Mouse (Mus musculus) cerebellum, postnatal 10 days (tissue): ENCODE measurements around the gene Slc38a9.

Experiments used
- DNase-seq, 2 experiments: peaks; one replicate each; pipeline ENCODE4 v3.0.0; 2021; ENCODE audit warnings: mixed read lengths in 2 of 2

The Slc38a9 gene

DNA sequence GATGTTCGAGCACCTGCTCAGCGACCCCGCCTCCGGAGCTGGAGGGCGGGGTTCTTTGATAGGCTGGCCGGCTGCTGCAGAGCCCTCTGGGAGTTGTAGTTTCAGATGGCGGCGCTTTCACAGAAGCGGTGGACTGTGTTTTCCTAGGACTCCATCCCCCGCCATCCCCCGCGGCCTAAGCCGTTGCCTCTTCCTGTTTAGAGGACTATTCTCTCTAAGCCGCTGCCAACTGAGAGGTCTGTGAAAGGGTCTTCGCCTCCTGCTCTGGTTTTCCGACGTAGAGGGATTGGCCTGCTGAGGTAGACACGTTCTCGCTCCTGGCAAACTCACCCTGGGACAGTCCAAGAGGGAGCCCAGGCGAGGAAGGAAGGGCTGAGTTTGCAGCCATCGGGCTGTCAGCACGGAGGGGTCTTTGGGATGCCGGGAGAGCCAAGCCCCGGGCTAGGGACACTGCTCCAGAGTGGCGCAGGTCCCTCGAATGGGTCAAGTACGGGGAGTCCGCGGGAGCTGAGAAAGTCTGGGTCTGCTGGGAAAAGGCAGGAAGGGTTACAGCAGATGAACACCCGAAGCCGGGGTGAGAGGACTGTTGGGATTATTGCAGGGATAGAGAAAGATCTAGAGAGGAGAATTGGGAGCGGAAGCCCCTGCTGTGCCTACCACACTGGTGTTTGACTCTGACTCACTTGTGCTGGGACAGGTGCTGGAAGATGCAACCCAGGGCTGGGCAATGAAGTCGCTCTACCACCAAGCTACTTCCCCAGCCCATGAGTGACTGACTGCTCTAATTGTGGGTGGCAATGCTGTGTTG is at the start of gene Slc38a9:
TSS of gene Slc38a9 (plus strand) at position 178 of the 808 bp plus-strand sequence.
- peak; percentile 97 to 98 for DNase-seq

DNA sequence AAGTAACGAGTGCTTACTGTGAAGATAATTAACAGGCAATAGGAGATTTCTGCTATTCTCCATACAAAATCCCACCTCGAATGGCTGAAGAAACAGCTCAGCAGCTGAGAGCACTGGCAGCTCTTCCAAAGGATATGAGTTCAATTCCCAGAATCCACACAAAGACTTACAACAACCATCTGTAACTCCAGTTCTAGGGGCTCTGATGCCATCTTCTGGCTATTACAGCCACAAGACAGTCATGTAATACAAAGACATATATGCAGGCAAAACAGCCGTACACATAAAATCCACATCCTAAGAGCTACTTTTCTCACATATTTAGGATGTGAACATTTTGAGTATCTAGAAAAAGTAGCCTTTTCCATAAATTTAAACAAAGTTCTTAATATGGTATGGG is 39.0 kb upstream of the Slc38a9 start:
- peak in 1 of 2 experiments; percentile 2 for DNase-seq

DNA sequence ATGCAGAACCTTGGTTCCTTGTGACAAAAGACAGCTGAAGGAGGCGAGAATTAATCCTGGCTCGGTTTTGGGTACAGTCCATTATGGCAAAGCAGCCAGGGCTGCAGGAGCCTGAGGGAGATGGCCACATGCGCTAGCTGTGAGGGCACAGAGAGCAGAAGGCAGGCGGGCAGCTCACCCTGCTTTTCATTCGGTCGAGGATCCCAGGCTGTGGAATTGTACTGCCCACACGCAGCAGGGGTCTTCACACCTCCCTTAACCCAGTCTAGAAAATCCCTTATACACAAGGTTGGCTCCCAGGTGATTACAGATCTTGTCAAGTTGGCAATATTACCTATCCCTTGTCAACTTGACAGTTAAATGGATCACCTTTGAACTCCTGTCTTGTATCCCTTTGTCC is 36.9 kb upstream of the Slc38a9 start:
- peak; percentile 36 to 67 for DNase-seq

DNA sequence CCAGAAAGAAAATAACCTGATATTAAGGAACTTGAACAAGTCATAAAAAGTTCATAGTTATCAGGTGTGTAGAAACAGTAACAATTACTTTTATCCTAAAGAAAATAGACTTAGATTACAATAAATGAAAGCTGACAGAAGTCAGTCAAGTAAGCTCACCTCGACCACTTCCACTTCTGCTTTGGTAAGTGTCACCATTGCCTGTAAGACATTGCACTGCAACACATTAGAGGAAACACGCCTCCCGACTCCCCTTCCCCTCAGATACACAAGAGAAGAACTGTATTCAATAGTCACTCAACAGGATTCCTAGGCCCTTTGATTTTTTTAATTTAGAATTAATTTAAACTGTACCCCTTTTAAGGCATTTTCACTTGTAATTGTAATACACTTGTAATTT is 35.9 kb upstream of the Slc38a9 start:
- no peak for DNase-seq

DNA sequence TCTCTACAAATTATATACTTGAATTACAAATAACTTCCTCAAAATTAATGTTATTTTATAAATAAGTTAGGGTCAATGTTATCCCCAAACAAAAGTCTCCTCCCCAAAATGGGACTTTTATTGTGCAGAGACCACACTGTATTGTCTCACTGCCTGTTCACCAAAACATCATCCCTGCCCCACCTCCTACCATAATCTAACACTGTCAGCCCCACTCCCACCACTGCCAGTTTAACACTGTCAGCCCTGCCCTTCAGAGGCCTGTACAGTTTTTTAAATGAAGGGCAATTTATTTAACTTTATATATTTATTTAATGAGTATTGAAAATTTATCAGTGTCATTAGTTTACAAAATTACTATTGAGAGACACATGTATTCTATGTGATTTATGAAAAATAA is 35.0 kb upstream of the Slc38a9 start:
- DNase-seq: no peak

DNA sequence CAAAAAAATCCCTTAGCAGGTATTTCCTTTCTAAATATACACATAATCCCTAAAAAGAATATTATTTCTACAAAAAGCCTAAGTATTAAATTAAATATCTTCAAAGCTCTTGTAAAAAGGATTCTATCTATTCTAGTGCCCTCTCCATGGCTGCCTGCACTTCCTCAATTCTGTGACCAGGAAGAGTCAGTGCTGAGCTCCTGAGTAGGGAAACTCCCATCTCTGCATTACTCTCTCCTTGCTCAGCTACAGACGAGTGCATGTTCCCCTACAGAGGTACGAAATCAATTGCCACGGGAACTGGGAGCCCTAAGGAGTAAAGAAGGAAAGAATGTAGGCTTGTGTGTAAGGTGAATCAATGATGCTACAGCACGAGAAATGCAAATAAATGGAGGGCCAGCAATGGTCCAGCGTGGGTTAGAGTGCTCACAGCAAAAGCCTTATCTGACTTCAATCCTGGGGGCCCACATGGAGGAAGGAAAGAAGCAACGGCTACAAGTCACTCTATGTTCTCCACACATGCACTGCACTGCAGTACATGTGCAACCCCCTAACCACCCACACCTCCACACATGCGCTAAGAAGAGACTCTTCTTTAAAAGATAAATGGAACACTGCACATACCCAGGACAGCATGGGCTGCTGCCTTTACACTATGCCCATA is 25.2 kb upstream of the Slc38a9 start:
- no peak for DNase-seq

DNA sequence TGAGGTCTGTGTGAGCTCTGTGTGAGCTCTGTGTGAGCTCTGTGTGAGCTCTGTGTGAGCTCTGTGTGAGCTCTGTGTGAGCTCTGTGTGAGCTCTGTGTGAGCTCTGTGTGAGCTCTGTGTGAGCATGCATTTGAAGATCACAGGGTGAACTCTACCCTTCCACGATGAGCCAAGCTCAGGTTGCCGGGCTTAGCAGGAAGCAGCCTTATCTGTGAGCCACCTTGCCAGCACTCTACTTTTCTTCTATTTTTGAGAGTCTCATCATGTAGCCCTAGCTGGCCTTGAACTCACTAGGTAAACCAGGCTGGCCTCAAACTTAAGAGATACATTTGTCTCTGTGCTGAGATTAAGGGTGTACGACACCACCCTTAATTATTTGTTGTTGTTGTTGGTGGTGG is 24.1 kb upstream of the Slc38a9 start:
- DNase-seq: no peak

DNA sequence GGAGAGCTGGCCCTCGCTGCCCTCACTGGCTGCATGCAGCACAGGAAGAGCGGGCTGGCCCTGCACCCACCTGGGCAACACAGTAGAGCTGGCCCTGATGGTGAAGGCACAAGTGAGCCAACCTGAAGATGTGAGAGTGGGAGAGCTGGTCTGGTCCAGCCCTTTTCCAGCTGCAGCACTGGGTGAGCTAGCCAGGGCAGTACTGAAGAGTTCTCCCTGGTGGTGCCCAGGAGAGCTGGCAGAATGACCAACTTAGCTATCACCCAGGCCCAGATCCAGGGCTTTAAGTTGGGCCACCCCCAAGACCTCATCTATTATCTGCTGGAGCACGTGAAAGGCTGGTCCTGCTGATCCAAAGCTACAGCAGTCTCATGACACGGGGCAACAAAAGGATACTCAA is 21.4 kb upstream of the Slc38a9 start:
- DNase-seq: no peak

DNA sequence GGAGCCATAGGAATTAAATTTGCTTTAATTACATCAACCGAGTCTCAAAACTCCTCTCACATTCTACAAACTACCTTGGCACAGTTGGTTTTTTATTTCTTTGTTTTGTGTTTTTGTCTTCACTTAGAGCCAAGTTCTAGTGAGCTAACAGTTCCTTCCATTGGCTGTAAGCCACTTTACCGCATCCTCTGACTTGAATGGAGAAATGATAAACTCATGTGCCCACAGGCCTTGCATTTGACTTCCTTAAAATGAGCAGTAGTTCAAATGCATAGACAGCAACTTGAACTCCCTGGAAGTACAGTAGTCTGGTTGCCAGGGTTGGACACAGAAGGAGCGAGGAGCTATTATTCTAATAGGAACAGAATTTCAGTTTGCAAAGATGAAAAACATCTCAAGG is 17.7 kb upstream of the Slc38a9 start:
- no peak for DNase-seq

DNA sequence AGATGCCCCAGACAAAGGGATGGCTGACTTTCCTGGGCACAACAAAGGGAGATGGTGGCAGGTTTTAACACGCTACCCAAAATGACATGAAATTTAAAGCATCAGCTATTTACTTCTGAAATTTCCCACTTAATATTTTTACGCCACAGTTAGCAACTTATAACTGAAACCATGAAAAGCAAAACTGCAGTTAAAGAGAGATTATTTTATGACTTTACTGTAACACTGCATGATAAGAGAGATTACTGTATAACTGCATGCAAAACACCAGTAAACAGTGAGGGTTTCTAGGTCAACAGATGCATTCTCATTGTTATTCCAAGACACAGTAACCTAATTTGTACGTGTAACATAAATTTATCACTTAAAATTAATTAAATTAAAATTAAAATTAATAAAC is 15.6 kb upstream of the Slc38a9 start:
- DNase-seq: no peak

DNA sequence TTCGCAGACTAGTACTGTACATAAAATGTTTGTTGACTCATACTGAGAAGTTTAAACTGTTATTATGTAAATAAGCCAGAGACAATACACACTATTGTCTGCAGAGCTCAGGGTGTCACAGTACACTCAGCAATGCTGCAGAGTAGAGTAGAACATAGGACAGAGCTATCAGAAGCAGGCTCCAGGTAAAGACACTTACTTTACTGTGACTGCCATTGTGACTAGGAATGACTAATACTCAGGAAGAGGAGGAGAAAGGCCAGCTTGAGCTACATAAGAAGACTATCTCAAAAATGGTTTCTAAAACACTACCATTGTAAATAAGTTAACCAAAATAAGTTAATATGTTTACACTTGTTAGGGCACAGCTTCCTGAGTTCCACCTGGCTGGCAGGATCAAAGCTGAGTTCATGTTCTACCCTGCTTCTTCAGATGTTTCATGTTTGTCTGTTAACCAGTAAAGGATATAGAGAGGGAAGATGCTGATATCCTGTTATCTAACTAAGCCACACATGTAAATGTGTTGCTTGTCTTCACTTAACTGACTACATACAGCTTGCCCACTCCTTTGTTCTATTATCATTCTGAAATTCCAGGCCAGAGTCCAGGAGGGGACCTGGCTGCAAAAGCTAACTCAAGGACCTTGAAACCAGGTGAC is 14.9 kb upstream of the Slc38a9 start:
- DNase-seq: no peak

DNA sequence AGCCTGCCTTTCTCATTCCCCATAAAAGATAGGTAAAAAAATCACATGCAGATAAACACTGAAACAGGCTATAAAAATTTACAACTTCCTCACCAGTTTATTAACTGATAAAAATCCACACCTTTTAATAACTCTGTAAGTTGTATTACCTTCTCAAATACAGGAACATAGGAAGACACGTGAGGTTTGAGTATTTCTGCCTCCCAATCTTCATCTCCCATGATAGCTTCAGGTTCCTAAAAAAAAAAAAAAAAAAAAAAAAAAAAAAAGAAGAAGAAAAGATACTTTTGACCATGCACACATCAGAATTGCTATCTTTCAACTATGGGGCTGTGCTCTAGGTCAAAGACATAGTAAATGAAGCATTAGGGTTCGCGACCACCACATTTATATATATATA is 9.4 kb upstream of the Slc38a9 start:
- DNase-seq: no peak

DNA sequence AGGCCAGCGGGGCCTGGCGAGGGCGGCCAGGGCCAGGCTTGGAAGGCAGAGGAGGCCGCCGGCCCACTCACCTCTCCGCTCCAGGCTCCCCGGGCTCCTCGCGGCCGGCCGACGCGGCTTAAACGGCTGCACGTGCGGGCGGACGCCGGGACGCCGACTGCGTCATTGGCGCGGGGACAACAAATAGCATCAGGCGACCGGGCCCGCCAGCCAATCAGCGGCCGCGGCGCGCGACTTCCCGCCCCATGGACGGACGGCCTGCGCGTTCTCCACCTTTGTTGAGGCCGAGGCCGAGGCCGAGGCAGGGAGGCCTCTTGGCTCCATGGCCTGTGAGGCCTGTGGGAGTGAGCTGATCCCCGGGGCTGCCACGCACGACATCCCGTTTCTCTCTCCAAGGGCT is 8.3 kb upstream of the Slc38a9 start, which contains the start of gene Ddx4:
TSS of gene Ddx4 (minus strand) at position 271 of the 400 bp plus-strand sequence.
- DNase-seq: no peak

DNA sequence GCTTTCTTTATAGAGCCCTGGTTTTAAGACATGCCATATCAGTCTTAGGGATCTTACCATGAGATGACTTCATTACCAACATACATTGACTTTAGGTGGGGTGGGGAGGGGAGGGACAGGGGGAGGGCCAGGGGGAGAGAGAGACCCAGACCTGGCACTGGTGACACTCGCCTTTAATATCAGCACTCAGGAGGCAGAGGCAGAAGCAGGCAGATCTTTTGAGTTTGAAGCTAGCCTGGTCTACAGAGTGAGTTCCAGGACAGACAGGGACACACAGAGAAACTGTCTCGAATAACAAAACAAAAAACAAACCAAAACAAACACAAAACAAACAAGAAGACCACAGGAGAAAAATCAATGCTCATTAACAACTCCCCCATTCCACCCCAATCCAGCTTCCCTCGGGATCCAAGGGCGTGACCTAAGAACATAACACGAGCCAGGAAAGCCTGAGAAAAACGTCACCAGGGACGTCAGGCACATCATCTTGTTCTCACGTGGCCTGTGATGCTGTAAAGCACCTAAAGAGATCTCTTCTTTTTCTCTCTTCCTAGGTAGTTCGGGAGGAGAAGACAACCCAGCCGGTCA is 471 bp upstream of the Slc38a9 start:
- no peak for DNase-seq

DNA sequence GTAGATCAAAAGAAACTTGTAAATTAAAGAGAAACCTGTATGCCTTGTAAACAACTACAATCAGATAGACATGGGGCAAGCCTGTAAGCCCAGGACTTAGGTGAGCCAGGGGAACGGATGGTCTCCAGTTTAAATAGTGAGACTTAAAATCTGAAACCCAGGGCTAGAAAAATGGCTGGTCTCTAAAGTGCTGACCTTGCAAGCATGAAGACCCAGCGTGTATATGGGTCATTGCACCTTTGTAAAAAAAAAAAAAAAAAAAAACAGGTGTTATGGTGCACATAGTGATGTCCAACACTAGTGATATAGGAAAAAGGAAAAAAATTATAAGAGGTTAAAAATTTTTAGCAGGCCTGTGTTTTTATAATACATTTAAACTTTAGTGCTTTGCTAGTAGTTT is 1.1 kb downstream of the Slc38a9 start:
- DNase-seq: no peak

DNA sequence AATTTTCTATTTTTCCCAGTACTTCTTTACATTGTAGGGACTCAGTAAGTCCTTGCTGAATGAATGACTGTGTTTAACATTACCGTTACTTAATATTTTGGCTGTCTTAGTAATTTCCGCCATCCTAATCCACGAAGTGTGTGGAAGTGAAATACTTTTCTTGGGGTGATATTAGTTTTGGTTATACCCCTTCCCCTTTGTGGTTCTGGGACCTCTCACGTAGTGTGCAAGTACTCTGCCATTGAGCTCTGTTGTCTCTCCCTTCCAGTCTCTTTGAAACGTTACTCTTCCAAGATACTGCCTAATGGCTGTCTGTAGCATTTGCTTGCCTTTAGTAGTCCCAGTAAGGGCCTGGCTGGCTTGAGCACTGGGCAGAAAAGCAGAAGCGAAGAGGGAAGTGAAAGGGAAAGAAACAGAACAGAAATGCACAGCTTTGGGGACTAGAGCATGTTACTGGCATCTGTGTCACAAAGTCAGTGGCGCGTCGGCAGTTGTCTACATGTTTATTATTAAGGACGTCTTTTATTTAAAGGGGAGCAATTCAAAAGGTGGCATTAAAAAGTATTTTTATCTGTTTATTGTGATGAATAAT is 6.0 kb downstream of the Slc38a9 start:
- no peak for DNase-seq

DNA sequence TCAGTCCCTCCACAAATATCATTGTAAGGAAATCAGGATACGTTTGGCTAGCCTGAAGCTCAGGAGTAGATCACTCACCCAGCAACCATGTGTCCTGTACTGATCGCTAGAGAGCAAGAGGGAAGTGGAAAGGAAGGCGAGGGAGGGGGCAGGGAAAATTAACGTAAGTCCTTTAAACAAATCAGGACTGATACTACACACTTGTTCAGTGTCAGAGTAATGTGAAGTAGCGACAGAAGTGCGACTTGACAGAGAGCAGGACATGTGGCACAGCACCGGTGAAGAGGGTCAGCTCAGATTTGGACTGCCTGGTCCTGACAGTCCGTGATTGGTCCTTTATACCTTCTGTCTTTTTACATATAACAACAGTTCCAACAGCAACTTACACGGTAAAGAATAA is 6.7 kb downstream of the Slc38a9 start:
- DNase-seq: no peak

DNA sequence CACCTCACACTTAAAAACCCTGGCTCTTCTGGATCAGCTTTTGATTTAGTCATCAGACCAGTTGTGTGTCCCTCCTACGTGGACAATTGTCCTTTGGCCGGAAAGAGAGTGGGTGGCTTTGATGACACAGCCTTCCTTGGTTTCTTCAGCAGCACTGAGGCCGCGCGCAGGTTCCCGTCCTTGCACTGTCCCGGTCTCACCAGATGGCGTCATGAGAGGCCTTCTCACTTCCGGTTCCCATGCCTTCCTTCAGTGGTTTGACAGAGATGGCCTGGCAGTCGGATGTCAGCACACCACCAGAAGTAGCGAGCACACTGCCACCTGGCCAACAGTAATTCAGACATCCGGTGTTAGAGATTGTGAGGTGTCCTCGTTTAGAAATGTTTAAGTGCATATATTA is 11.2 kb downstream of the Slc38a9 start:
- DNase-seq: no peak

DNA sequence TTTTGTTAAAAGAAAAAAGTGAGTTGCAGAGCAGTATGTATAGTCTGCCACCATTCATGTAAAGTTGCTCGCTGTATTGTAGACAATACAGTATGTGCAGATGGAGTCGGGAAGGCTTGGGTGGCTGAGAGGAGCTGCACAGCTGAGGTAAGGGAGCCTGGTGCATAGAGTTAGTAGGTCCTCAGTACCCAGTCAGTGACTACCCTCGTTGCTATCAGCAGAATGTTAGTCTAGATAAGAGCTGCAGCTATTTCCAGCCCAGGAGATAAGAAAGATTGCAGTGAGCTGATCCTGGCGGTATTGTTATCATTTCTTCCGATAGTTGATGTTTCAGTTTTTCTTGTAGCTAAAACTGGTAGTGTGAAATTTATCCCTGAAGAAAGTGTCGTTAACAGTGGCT is 12.2 kb downstream of the Slc38a9 start:
- DNase-seq: no peak

DNA sequence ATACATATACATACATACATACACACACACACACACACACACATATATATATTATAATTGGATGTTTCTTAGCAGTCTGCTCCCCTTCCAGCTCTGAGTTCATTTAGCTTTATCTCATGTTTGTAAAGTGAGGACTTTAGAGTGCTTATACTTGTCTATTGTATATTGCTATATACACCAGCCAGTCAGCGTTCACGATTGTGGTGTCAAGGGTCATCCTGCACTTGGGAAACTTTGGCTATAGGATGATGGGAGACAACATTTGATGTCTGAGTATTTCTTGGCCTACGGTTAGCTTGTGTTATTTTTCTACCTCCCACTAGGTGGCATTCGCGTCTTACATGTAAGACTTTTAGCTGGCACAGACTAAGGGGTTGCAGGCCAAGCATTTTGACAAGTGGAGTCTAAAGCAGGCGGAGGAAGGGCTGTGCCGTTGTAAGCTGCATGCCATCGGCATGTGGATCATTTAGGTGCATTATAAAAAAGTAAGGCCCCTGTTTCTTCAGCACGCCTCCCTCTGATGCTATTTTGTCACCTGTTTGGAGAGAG is 13.4 kb downstream of the Slc38a9 start:
- peak; percentile 82 to 86 for DNase-seq

DNA sequence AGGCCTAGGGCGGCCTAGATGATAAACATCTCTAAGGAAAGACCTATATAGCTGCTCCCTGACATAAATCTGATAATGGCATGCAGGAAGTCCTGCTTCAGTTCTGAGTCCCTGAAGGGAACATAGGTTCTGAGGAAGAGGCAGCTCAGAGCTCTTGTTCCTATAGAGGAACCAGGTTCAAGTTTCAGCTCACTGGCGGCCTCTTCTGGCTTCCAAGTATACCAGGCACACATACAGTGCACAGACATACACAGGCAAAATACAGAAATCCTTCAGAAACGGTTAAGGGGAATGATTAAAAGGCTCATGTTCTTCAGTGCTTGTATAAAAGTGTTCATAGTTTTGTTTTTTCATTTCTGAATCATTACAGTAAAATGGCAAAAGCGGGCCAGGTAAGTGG is 17.6 kb downstream of the Slc38a9 start:
- DNase-seq: peak; percentile 13 to 31

DNA sequence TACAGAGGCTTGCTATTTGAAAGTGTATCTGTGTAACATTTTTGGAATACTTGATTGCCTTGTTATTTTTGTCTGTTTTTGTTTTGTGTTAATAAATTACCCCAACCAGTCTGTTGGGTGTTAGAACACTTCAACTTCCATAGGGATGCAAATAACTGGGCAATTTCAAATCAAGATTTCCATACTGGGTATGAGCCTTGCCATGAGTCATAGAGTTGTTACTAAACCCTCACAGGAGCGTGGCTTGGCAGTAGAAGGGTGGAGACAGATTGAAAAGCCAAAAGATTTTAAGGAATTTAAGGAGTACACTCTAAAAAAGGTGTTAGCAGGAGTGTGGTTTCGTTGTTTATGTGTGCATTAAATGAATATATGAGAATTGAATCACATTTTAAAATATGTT is 22.8 kb downstream of the Slc38a9 start:
- DNase-seq: no peak

DNA sequence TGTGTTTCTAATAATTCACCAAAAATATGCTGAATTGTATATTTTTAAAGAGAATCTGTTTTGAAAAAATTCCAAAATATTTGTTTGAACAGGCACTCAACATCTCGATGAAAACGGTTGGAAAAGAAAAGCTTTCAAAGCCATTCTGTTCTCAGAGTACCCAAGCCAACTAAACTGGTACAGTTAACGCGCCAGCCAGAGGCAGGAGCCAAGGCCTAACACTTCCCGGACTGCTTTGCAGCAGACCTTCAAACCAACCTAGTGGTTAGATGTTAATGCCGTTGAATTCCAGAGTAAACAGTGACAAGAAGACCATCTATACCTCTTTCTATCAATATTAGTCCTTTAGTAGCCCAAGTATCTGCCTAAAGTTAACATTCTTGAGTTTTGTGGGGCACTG is 23.4 kb downstream of the Slc38a9 start:
- DNase-seq: no peak
